Mouse (Mus musculus) embryonic stem cell, embryonic (primary cell): ENCODE data around the gene Gm10318.

ENCODE experiments used
- CTCF ChIA-PET, 4 experiments: fragments of 300-600 bp in 2 of 4; fragments of 350-600 bp in 2 of 4; sonication (Branson Sonifier 250); formaldehyde crosslinking; loops; one replicate each; lab custom pipeline; 2022; ENCODE audit warnings: inconsistent platforms in 2 of 4; lab: Charles Lee
- POLR2A ChIA-PET, 4 experiments: fragments of 300-600 bp in 2 of 4; fragments of 350-600 bp in 2 of 4; sonication (Branson Sonifier 250); formaldehyde crosslinking; loops; one replicate each; lab custom pipeline; 2022; ENCODE audit warnings: antibody characterized with exemption in 4 of 4, inconsistent platforms in 1 of 4; lab: Charles Lee

Gm10318 gene

GRCm38 (mm10) chr10:77852559-77852958 lies at the start of gene Gm10318:
Gene Gm10318, plus strand, starts transcription at chr10:77852859.
- POLR2A ChIA-PET: interaction anchor here in 2 of 4 experiments (1.0 to 1.6 kb wide), 2 partner anchors 11 to 12 kb away, joined by 3 read pairs; no protein-coding TSS in a partner anchor
- CTCF ChIA-PET: interaction anchor here in 1 of 4 experiments (0.6 kb wide), 1 partner anchor 72 kb away, joined by 5 read pairs; no protein-coding TSS in a partner anchor

- ChIA-PET CTCF (no interaction called here), POLR2A (no interaction called here)
Measured at GRCm38 (mm10) chr10:77804095-77804494, 48.6 kb upstream of the Gm10318 start.

- POLR2A ChIA-PET: interaction anchor here in 1 of 4 experiments (1.5 kb wide), 1 partner anchor 12 kb away, joined by 3 read pairs; no protein-coding TSS in a partner anchor
Measured at GRCm38 (mm10) chr10:77811743-77812142, 40.9 kb upstream of the Gm10318 start, which contains the start of gene Gm9507. Gene Gm9507, minus strand, starts transcription at chr10:77811843.

GRCm38 (mm10) chr10:77814382-77814781 lies 38.3 kb upstream of the Gm10318 start, which contains the start of gene Gm2696:
Gene Gm2696, plus strand, starts transcription at chr10:77814682.
- CTCF ChIA-PET: interaction anchor here in 2 of 4 experiments (0.7 to 1.3 kb wide), 5 partner anchors 8 to 111 kb away, joined by 3 to 4 read pairs (median 3); no protein-coding TSS in a partner anchor
- POLR2A ChIA-PET: interaction anchor here in 1 of 4 experiments (0.6 kb wide), 1 partner anchor 130 kb away, joined by 3 read pairs; no protein-coding TSS in a partner anchor

More at GRCm38 (mm10) chr10:77811743-77812142, 40.9 kb upstream of the Gm10318 start, which contains the start of gene Gm9507:
- CTCF ChIA-PET: no interaction called here

- ChIA-PET CTCF (interaction anchor here in 3 of 4 experiments (0.6 to 1.4 kb wide), 10 partner anchors 17 to 249 kb away, joined by 3 to 7 read pairs (median 3); partner anchors contain the start of gene Krtap10-10 (in 1 of the 3)), POLR2A (no interaction called here)
Measured at GRCm38 (mm10) chr10:77815514-77815913, 37.1 kb upstream of the Gm10318 start.

GRCm38 (mm10) chr10:77818523-77818922 lies 34.1 kb upstream of the Gm10318 start:
- CTCF ChIA-PET: no interaction called here
- POLR2A ChIA-PET: no interaction called here

- ChIA-PET CTCF (no interaction called here), POLR2A (no interaction called here)
Measured at GRCm38 (mm10) chr10:77819203-77819602, 33.5 kb upstream of the Gm10318 start.

GRCm38 (mm10) chr10:77826951-77827350 lies 25.7 kb upstream of the Gm10318 start, which contains the start of gene Krtap10-4:
Gene Krtap10-4, minus strand, starts transcription at chr10:77827095.
- POLR2A ChIA-PET: interaction anchor here in 1 of 4 experiments (0.6 kb wide), 1 partner anchor 32 kb away, joined by 4 read pairs; the partner anchor contains the start of gene Gm9639
- CTCF ChIA-PET: no interaction called here

- CTCF ChIA-PET: interaction anchor here in 1 of 4 experiments (0.6 to 1.6 kb wide), 3 partner anchors 14 to 83 kb away, joined by 3 to 4 read pairs (median 3); no protein-coding TSS in a partner anchor
- POLR2A ChIA-PET: interaction anchor here in 2 of 4 experiments (0.6 to 1.4 kb wide), 3 partner anchors 29 to 152 kb away, joined by 3 to 4 read pairs (median 3); partner anchors contain the start of gene Lrrc3 (in 1 of the 2)
Measured at GRCm38 (mm10) chr10:77835647-77836046, 17.0 kb upstream of the Gm10318 start, which contains the start of gene Krtap10-10. Gene Krtap10-10, plus strand, starts transcription at chr10:77835947.

GRCm38 (mm10) chr10:77839006-77839405 lies 13.7 kb upstream of the Gm10318 start:
- POLR2A ChIA-PET: interaction anchor here in 1 of 4 experiments (0.6 kb wide), 1 partner anchor 862 kb away, joined by 3 read pairs; no protein-coding TSS in a partner anchor
- CTCF ChIA-PET: interaction anchor here in 1 of 4 experiments (0.6 kb wide), 1 partner anchor 341 kb away, joined by 4 read pairs; no protein-coding TSS in a partner anchor

- ChIA-PET CTCF (no interaction called here), POLR2A (interaction anchor here in 1 of 4 experiments (0.6 kb wide), 1 partner anchor 566 kb away, joined by 3 read pairs; no protein-coding TSS in a partner anchor)
Measured at GRCm38 (mm10) chr10:77846503-77846902, 6.2 kb upstream of the Gm10318 start, which contains the start of gene Gm36176. Gene Gm36176, plus strand, starts transcription at chr10:77846803.

- POLR2A ChIA-PET: interaction anchor here in 1 of 4 experiments (0.6 kb wide), 1 partner anchor 565 kb away, joined by 3 read pairs; no protein-coding TSS in a partner anchor
- CTCF ChIA-PET: interaction anchor here in 1 of 4 experiments (0.7 kb wide), 1 partner anchor 275 kb away, joined by 4 read pairs; no protein-coding TSS in a partner anchor
Measured at GRCm38 (mm10) chr10:77846961-77847360, 5.7 kb upstream of the Gm10318 start.

GRCm38 (mm10) chr10:77847538-77847937 lies 5.1 kb upstream of the Gm10318 start:
- CTCF ChIA-PET: interaction anchor here in 1 of 4 experiments (0.7 kb wide), 1 partner anchor 275 kb away, joined by 4 read pairs; no protein-coding TSS in a partner anchor
- POLR2A ChIA-PET: no interaction called here

- ChIA-PET POLR2A (interaction anchor here in 2 of 4 experiments (0.8 to 1.0 kb wide), 2 partner anchors 11 to 41 kb away, joined by 3 read pairs; partner anchors contain the start of gene Lrrc3 (in 1 of the 2)), CTCF (interaction anchor here in 1 of 4 experiments (0.5 kb wide), 2 partner anchors 319 to 1171 kb away, joined by 4 to 9 read pairs; no protein-coding TSS in a partner anchor)
Measured at GRCm38 (mm10) chr10:77861675-77862074, 9.0 kb downstream of the Gm10318 start, which contains the start of gene Gm3285. Gene Gm3285, plus strand, starts transcription at chr10:77861975.

GRCm38 (mm10) chr10:77864067-77864761 lies 11.6 kb downstream of the Gm10318 start:
- CTCF ChIA-PET: interaction anchor here in 3 of 4 experiments (0.6 to 1.6 kb wide), 21 partner anchors 8 to 718 kb away, joined by 3 to 10 read pairs (median 4); partner anchors contain the start of genes D10Jhu81e (in 1 of the 3), Lrrc3 (in 1 of the 3), Pfkl (in 1 of the 3) and Pwp2 (in 1 of the 3)

GRCm38 (mm10) chr10:77864762-77865143 lies 12.1 kb downstream of the Gm10318 start:
- POLR2A ChIA-PET: interaction anchor here in 3 of 4 experiments (0.6 to 1.6 kb wide), 18 partner anchors 9 to 903 kb away, joined by 3 to 12 read pairs (median 4); partner anchors contain the start of genes Lrrc3 (in 2 of the 3), Pttg1ip (in 2 of the 3), Icosl (in 1 of the 3) and Krtap10-10 (in 1 of the 3)
- CTCF ChIA-PET: interaction anchor here in 2 of 4 experiments (0.7 to 1.4 kb wide), 14 partner anchors 12 to 347 kb away, joined by 3 to 10 read pairs (median 4); partner anchors contain the start of genes D10Jhu81e (in 1 of the 2), Lrrc3 (in 1 of the 2) and Pwp2 (in 1 of the 2)

More at GRCm38 (mm10) chr10:77864067-77864761, 11.6 kb downstream of the Gm10318 start:
- POLR2A ChIA-PET: interaction anchor here in 3 of 4 experiments (0.6 to 1.7 kb wide), 25 partner anchors 9 to 902 kb away, joined by 3 to 12 read pairs (median 4); partner anchors contain the start of genes Lrrc3 (in 2 of the 3), Pttg1ip (in 2 of the 3), Gm10318 (in 1 of the 3) and Icosl (in 1 of the 3)

GRCm38 (mm10) chr10:77867546-77867945 lies 14.9 kb downstream of the Gm10318 start:
- ChIA-PET CTCF (no interaction called here), POLR2A (interaction anchor here in 2 of 4 experiments (0.6 to 1.2 kb wide), 2 partner anchors 337 to 357 kb away, joined by 3 to 5 read pairs; partner anchors contain the start of gene Itgb2 (in 1 of the 2))
